Mouse (Mus musculus): ENCODE data around the gene H6pd. TPM values are rescaled to one million over a fixed set of nuclear protein-coding genes. Genes with fewer than 3 reads are reported as not detected.
A peak's percentile ranks its signal among the peaks of the same experiment; 100 is the strongest.
"Not testable (repeated sequence)": the region's sequence is repeated elsewhere in the genome, so short reads cannot be mapped to it uniquely, and the experiment has no call there.

Gene H6pd
- total RNA-seq (2015) (14.6 and 15.5 TPM in 2 replicates), total RNA-seq (2017) (24.9 and 27.9 TPM in 2 replicates)

- ATAC-seq (replicated peaks; ENCODE audit: poor library complexity) = peak; percentile 76
These were observed at the start of gene H6pd for GRCm38 (mm10) chr4:150008853-150009586. TSS of gene H6pd (minus strand) at chr4:150009023.

GRCm38 (mm10) chr4:150057722-150058121 is 48.9 kb upstream of the H6pd start:
- ATAC-seq (replicated peaks; ENCODE audit: poor library complexity) = no peak

GRCm38 (mm10) chr4:150056171-150056570 is 47.3 kb upstream of the H6pd start:
- ATAC-seq (replicated peaks; ENCODE audit: poor library complexity) = no peak

- no peak for ATAC-seq (replicated peaks; ENCODE audit: poor library complexity)
These were observed 43.6 kb upstream of the H6pd start for GRCm38 (mm10) chr4:150052380-150052779.

- no peak for ATAC-seq (replicated peaks; ENCODE audit: poor library complexity)
These were observed 42.7 kb upstream of the H6pd start for GRCm38 (mm10) chr4:150051514-150051913.

- ATAC-seq (replicated peaks; ENCODE audit: poor library complexity) = no peak
These were observed 40.9 kb upstream of the H6pd start for GRCm38 (mm10) chr4:150049564-150050226.

- ATAC-seq (replicated peaks; ENCODE audit: poor library complexity) = no peak
These were observed 40.3 kb upstream of the H6pd start for GRCm38 (mm10) chr4:150049157-150049513.

GRCm38 (mm10) chr4:150048478-150049156 is 39.8 kb upstream of the H6pd start:
- ATAC-seq (replicated peaks; ENCODE audit: poor library complexity) = peak; percentile 41

GRCm38 (mm10) chr4:150048038-150048437 is 39.2 kb upstream of the H6pd start:
- ATAC-seq (replicated peaks; ENCODE audit: poor library complexity) = peak; percentile 72

GRCm38 (mm10) chr4:150043591-150043990 is 34.8 kb upstream of the H6pd start:
- ATAC-seq (replicated peaks; ENCODE audit: poor library complexity) = no peak

GRCm38 (mm10) chr4:150041346-150042110 is 32.7 kb upstream of the H6pd start:
- ATAC-seq (replicated peaks; ENCODE audit: poor library complexity) = no peak

- not testable (repeated sequence) for ATAC-seq (replicated peaks; ENCODE audit: poor library complexity)
These were observed 32.0 kb upstream of the H6pd start for GRCm38 (mm10) chr4:150040856-150041255.

GRCm38 (mm10) chr4:150040003-150040581 is 31.3 kb upstream of the H6pd start:
- no peak for ATAC-seq (replicated peaks; ENCODE audit: poor library complexity)

GRCm38 (mm10) chr4:150038533-150038932 is 29.7 kb upstream of the H6pd start:
- no peak for ATAC-seq (replicated peaks; ENCODE audit: poor library complexity)

- ATAC-seq (replicated peaks; ENCODE audit: poor library complexity) = no peak
These were observed 27.3 kb upstream of the H6pd start for GRCm38 (mm10) chr4:150036094-150036493.

GRCm38 (mm10) chr4:150035280-150035679 is 26.5 kb upstream of the H6pd start:
- peak; percentile 84 for ATAC-seq (replicated peaks; ENCODE audit: poor library complexity)

- no peak for ATAC-seq (replicated peaks; ENCODE audit: poor library complexity)
These were observed 24.4 kb upstream of the H6pd start for GRCm38 (mm10) chr4:150033261-150033671.

GRCm38 (mm10) chr4:150031234-150031890 is 22.5 kb upstream of the H6pd start:
- ATAC-seq (replicated peaks; ENCODE audit: poor library complexity) = no peak

GRCm38 (mm10) chr4:150030449-150031233 is 21.8 kb upstream of the H6pd start:
- ATAC-seq (replicated peaks; ENCODE audit: poor library complexity) = peak; percentile 30

Data from megakaryocyte progenitor cell, adult 5-6 weeks (primary cell).